Mouse (Mus musculus) embryonic facial prominence, embryonic 14.5 days (tissue): Measurements from ENCODE around the gene Cldn5. TPM values are rescaled to one million over a fixed set of nuclear protein-coding genes. Genes with fewer than 3 reads are reported as not detected.
A peak's percentile ranks its signal among the peaks of the same experiment; 100 is the strongest.

ENCODE experiments used
- ATAC-seq: fragments of 200-750 bp; cut with Nextera tagmentation; 2 replicates; pipeline ENCODE4 v1.8.0; 2017; ENCODE audit warnings: low read depth, moderate number of reproducible peaks, moderate TSS enrichment
- DNase-seq: peaks from one replicate; pipeline ENCODE4 v3.0.0-alpha.2; 2015; ENCODE audit warnings: low spot score
- H3K27ac ChIP-seq: fragments of 300-500 bp; sonication (generic); replicated peaks from 2 replicates; pipeline ENCODE4 v1.5.1; 2014; ENCODE audit warnings: low read depth, mild to moderate bottlenecking, low read length, moderate library complexity
- H3K27me3 ChIP-seq: fragments of 300-500 bp; sonication (generic); replicated peaks from 2 replicates; pipeline ENCODE4 v1.6.1; 2014; ENCODE audit warnings: low read length; ENCODE audit not compliant: control insufficient read depth, insufficient read depth
- H3K36me3 ChIP-seq: fragments of 300-500 bp; sonication (generic); 2 replicates; pipeline ENCODE4 v1.6.1; 2014; ENCODE audit warnings: low read length, mixed read lengths; ENCODE audit not compliant: control insufficient read depth, insufficient read depth
- H3K4me1 ChIP-seq: fragments of 300-500 bp; sonication (generic); 2 replicates; pipeline ENCODE4 v1.6.1; 2014; ENCODE audit warnings: antibody characterized with exemption, low read length; ENCODE audit not compliant: control insufficient read depth, insufficient read depth
- H3K4me2 ChIP-seq: fragments of 300-500 bp; sonication (generic); 2 replicates; pipeline ENCODE4 v1.6.1; 2014; ENCODE audit warnings: low read depth, mild to moderate bottlenecking, low read length, moderate library complexity, mixed read lengths
- H3K4me3 ChIP-seq: fragments of 300-500 bp; sonication (generic); 2 replicates; pipeline ENCODE4 v1.5.1; 2014; ENCODE audit warnings: low read depth, mild to moderate bottlenecking, low read length
- H3K9ac ChIP-seq: fragments of 300-500 bp; sonication (generic); 2 replicates; pipeline ENCODE4 v1.6.1; 2014; ENCODE audit warnings: low read depth, mild to moderate bottlenecking, low read length, moderate library complexity, mixed read lengths
- H3K9me3 ChIP-seq: fragments of 300-500 bp; sonication (generic); 2 replicates; pipeline ENCODE4 v1.6.1; 2016; ENCODE audit warnings: low read length; ENCODE audit not compliant: control insufficient read depth
- WGBS: fragments of 180-500 bp; shearing (Covaris S2); extraction: QIAGEN DNeasy Blood & Tissue Kit; methylation state at CpG from one replicate; pipeline ENCODE4 v1.1.7; 2014; 5-methylcytosine and 5-hydroxymethylcytosine counted together
- polyA plus RNA-seq: library from polyadenylated mRNA; unstranded; fragments of >200 nt; fragmentation: Nextera tagmentation; extraction: Ambion mirVana; gene quantifications from 2 replicates; pipeline ENCODE4 v1.2.1, GENCODE M21; 2014

Gene Cldn5
- 35.4 and 39.5 TPM in 2 replicates for polyA plus RNA-seq

DNA sequence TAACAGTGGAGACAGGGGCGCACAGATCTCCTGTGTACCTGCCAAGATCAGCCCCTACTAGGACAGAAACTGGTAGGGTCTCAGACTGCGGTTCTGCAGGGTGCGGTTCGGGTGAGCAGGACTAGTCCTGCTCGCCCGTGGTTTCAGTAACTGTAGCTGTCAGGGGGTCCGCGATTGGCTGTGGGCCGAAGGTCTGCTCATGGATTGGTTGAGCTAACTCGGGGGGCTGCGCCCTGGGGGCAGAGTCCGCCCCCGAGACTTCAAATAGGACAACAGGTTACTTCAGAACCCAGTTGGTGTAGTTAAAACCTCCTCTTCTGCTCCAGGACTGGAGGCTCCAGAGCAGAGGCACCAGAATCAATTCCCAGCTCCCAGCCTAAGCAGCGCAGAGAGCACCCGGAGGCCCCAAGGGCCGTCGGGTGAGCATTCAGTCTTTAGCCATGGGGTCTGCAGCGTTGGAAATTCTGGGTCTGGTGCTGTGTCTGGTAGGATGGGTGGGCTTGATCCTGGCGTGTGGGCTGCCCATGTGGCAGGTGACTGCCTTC is at the start of gene Cldn5:
Gene Cldn5, plus strand, starts transcription at position 292 of the 545 bp plus-strand sequence.
- 5% methylated on average over 19 of the region's 19 CpGs for WGBS
- peaks cover 46% of the 10 kb centered on the region for H3K27me3 ChIP-seq
- peak within 1 kb of the TSS; percentile 35; the same call in 1 of the 2 replicates for H3K27ac ChIP-seq
- peak within 1 kb of the TSS; percentile 44 for H3K4me3 ChIP-seq
- ATAC-seq (0 out of 2 replicates have a peak, but pooled peaks have one; percentile 67), DNase-seq (peak; percentile 46)
- peaks cover 6% of the 10 kb centered on the region; the same call in 1 of the 2 replicates for H3K36me3 ChIP-seq
- no peaks in the 10 kb centered on the region for H3K9me3 ChIP-seq
- peaks cover 6% of the 10 kb centered on the region; the same call in 1 of the 2 replicates for H3K4me1 ChIP-seq
- peak within 1 kb of the TSS; percentile 65 for H3K4me2 ChIP-seq
- H3K9ac ChIP-seq, result peak within 1 kb of the TSS; percentile 54

DNA sequence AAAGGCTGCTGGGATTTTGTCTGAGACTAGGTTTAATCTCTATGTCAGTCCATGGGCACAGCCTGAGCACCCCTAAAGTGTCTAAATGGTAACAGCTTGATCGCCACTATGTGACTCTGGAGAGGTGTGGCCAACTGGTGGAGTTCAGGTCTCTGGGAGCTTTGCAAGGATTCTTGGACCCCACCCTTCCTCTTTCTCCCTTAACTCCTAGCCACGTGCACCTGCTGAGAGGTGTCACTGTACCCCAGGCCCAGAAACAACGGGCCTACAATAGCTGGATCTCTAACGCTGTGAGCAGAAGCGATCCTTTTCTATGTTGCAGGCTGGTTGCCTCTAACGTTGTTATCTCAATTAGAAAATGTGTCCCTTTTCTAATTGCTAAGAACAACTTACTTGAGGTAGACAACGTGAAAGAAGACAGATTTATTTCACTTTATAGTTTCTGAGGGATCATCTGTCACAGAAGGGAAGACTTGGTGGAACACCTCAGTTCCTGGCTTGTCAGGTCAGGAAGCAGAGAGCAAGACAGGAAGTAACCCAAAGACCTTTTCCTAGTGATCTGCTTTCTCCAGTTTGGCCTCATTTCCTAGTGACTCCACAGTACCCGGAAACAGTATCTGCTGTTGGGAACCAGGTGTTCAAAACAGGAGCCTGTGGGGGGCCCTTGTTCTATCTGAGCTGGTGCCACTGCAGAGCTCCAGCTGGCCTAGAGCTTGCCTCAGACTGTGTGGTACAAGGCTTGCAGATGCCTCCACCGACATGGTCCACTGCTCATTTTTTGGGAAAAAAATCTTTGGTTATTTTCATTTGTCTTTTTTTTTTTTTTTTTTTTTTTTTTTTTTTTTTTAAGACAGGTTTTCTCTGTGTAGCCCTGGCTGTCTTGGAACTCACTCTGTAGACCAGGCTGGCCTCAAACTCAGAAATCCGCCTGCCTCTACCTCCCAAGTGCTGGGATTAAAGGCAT is 48.8 kb upstream of the Cldn5 start:
- no peak for DNase-seq
- no peaks in the 10 kb centered on the region for H3K27me3 ChIP-seq
- H3K36me3 ChIP-seq, result no peaks in the 10 kb centered on the region
- no peaks in the 10 kb centered on the region for H3K9me3 ChIP-seq
- no peak overlapping the region for H3K9ac ChIP-seq
- H3K4me1 ChIP-seq, result no peaks in the 10 kb centered on the region
- no peak for ATAC-seq
- H3K27ac ChIP-seq, result no peak overlapping the region
- WGBS, result 68% methylated on average over 10 of the region's 10 CpGs
- H3K4me2 ChIP-seq, result no peak overlapping the region
- H3K4me3 ChIP-seq, result no peak overlapping the region

DNA sequence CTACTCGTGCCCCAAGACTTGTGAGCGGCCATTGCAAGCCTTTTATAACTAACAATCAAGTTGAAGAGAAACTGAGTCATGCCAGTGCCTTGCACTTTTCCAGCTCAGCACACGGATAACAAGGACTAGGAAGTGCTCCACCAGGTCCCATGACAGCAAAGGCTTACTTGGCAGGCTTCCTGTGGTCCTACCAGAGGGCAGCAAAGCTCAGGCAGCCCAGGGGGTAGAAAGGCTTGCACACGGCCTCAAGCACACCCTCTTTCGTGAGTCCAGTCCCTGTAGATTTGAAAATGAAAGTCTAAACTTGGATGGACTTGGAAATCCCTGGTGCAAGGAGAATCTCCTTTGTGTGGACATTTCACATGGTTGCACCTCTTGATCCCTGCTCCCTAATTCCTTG is 47.5 kb upstream of the Cldn5 start:
- WGBS, result 70% methylated on average over 5 of the region's 5 CpGs
- Histone ChIP-seq H3K27me3 (no peaks in the 10 kb centered on the region), H3K4me3 (no peak overlapping the region), H3K9me3 (no peaks in the 10 kb centered on the region), H3K4me1 (no peaks in the 10 kb centered on the region), H3K4me2 (no peak overlapping the region), H3K36me3 (no peaks in the 10 kb centered on the region), H3K27ac (no peak overlapping the region), H3K9ac (no peak overlapping the region)
- DNase-seq (no peak), ATAC-seq (no peak)

DNA sequence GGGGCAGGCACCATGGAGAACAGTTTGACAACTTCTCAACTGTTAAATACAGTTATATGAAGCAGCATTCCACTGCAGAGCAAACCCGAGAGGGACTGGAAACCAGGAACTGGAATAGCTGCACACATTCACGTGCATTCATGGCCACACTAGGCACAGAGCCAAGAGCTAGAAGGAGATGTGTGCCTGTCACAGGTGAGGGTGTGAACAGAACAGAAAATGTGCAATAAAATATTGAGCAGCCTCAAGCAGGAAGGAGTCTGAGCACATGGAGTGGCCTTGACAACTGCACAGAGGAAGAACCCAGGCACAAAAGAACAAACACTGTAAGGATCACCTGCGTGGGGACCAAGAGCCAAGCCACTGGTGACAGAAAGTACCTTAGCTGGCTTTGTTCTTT is 46.0 kb upstream of the Cldn5 start:
- Histone ChIP-seq H3K4me2 (no peak overlapping the region), H3K27ac (no peak overlapping the region), H3K9me3 (no peaks in the 10 kb centered on the region), H3K27me3 (no peaks in the 10 kb centered on the region), H3K9ac (no peak overlapping the region), H3K4me1 (no peaks in the 10 kb centered on the region), H3K4me3 (no peak overlapping the region), H3K36me3 (no peaks in the 10 kb centered on the region)
- no peak for ATAC-seq
- WGBS, result 69% methylated on average over 3 of the region's 3 CpGs
- DNase-seq, result peak; percentile 22

DNA sequence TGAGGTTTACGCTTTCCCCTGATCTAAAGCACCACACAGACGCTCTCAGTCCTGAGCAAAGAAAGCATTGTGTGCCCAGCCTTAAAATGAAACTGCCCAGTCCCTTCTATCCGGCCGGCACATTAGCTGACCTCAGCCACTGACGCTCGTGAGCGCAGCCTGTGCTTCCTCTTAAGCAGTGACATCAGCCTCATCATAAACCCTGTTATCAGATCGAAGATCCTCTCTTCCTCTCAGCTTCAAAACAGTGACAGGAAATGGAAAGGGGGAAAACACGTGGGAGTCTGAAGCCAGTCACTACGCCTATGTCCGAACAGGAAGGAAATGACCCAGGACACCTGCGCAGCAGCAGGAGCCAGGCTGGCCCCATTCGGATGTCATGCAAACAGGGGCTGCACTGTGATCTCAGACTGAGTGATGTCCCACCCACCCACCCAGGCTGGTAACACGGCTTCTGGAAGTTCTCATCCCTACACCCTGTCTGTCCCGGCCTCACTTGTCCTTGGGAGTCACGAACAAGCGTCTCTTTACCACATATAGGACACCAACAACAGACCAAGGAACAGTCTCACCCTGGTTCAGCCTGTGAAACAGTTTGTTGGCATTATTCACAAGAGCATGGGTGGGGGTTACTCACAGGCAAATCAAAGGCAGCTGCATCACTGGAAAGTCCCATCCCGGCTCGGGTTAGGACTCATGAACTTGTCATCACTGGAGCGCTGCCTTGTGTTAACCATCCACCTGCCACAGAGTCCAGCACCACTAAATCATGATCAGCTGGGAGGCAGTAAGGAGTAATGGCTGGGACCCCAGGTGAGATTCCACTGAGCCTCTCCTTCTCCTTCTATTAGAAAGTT is 43.3 kb upstream of the Cldn5 start:
- no peaks in the 10 kb centered on the region for H3K4me1 ChIP-seq
- no peak overlapping the region for H3K27ac ChIP-seq
- no peak overlapping the region for H3K4me2 ChIP-seq
- DNase-seq (peak; percentile 38), ATAC-seq (0 out of 2 replicates have a peak, but pooled peaks have one; percentile 33)
- 64% methylated on average over 20 of the region's 20 CpGs for WGBS
- H3K36me3 ChIP-seq, result no peaks in the 10 kb centered on the region
- no peaks in the 10 kb centered on the region for H3K9me3 ChIP-seq
- no peaks in the 10 kb centered on the region for H3K27me3 ChIP-seq
- no peak overlapping the region for H3K9ac ChIP-seq
- H3K4me3 ChIP-seq, result no peak overlapping the region

DNA sequence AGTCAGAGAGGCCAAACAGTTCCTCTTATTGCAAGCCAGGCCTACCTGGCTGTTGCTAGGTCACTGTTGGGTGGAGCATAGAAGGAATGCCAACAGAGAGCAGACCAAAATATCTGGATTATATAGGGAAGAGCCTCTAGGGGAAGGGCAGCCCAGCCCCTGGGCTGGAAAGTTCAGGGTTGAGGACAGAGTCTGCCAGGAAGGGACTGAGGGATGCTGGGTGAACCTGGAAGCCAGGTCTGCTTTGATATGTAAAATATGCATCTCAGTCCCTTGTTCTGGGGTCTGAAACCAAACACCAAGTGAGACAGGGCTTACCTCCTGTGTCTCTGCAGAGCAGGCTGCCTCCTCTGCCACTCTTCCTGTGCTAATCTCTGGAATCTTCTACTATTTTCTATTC is 38.3 kb upstream of the Cldn5 start:
- Histone ChIP-seq H3K4me1 (no peaks in the 10 kb centered on the region), H3K4me2 (no peak overlapping the region), H3K9ac (no peak overlapping the region), H3K4me3 (no peak overlapping the region), H3K27me3 (no peaks in the 10 kb centered on the region), H3K36me3 (no peaks in the 10 kb centered on the region), H3K9me3 (no peaks in the 10 kb centered on the region), H3K27ac (no peak overlapping the region)
- DNase-seq, result no peak
- ATAC-seq, result no peak

DNA sequence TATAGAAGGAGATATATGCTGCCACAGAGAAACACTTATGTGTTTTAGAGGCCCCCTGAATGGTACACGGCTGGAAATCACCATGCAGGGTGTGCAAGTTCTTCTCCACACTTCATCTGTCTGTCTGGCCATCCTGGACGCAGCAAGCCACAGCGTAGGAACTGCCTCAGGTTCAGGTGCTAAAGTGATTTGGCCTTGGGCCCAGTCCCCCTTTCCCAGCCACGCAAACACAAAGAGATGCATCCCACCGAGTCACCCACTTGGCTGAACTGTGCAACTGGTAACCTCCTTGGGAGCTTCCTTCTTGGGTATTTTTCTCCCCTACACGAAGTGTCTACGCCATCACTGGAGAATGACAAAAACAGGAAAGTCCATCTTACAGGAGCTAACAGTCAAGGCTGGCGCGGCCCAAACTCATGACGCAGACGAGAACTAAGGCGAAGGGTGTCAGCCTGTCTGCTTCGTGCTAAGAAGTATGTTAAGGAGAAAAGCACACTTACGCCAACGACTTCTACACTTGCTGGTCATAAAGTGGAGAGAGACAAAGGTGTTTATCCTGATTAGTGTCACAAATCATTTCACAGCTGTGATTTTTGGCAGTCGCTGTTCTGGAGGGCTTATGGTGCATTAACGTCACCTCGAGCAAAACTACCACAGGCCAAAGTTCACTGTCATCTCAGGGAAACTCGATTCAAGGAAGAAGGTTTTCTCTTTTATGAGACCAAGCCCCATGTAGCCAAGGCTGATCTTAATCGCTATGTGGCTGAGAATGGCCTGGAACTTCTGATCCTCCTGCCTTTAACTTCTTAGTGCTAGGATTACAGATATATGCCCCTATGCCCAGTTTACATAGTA is 30.2 kb upstream of the Cldn5 start:
- Histone ChIP-seq H3K27me3 (no peaks in the 10 kb centered on the region), H3K27ac (no peak overlapping the region), H3K9me3 (no peaks in the 10 kb centered on the region), H3K9ac (no peak overlapping the region), H3K36me3 (no peaks in the 10 kb centered on the region), H3K4me3 (no peak overlapping the region), H3K4me2 (no peak overlapping the region), H3K4me1 (no peaks in the 10 kb centered on the region)
- DNase-seq (no peak), ATAC-seq (no peak)
- 79% methylated on average over 20 of the region's 20 CpGs for WGBS

DNA sequence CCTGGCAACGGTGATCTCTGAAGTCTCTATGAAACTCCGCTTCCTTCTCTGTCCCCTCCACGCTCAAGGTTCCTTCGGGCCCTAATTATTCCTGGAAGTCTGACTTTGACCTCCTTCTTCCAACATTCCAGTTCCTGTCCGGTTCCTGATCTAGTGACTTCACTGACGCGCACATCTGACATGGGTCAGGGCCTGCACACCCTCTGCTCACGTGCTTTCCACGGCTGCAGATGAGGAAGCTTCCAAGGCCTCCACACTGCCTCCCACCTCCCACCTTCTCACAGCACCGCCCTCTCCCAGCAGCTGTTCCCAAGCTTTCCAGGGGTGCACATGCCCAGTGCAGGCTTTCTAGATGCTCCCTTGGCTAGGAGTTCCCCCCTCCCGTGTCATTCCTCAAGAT is 25.5 kb upstream of the Cldn5 start:
- WGBS, result 74% methylated on average over 11 of the region's 11 CpGs
- H3K4me2 ChIP-seq, result no peak overlapping the region
- no peak overlapping the region for H3K27ac ChIP-seq
- DNase-seq (no peak), ATAC-seq (no peak)
- no peaks in the 10 kb centered on the region for H3K27me3 ChIP-seq
- no peak overlapping the region for H3K9ac ChIP-seq
- H3K9me3 ChIP-seq, result no peaks in the 10 kb centered on the region
- no peaks in the 10 kb centered on the region for H3K4me1 ChIP-seq
- H3K36me3 ChIP-seq, result no peaks in the 10 kb centered on the region
- H3K4me3 ChIP-seq, result no peak overlapping the region
